Mouse (Mus musculus) forebrain, embryonic 15.5 days (tissue): ENCODE data around the gene Ghrh. TPM values are rescaled to one million over a fixed set of nuclear protein-coding genes. Genes with fewer than 3 reads are reported as not detected.
"Not testable (repeated sequence)": the region's sequence is repeated elsewhere in the genome, so short reads cannot be mapped to it uniquely, and the experiment has no call there.

Source experiments
- ATAC-seq: fragments of 200-750 bp; cut with Nextera tagmentation; replicated peaks from 2 replicates; pipeline ENCODE4 v1.8.0; 2017; ENCODE audit warnings: mild to moderate bottlenecking, moderate TSS enrichment, moderate library complexity
- H3K27ac ChIP-seq: fragments of 300-500 bp; sonication (generic); replicated peaks from 2 replicates; pipeline ENCODE4 v1.5.1; 2015; ENCODE audit warnings: mild to moderate bottlenecking, inconsistent platforms
- H3K27me3 ChIP-seq: fragments of 300-500 bp; sonication (generic); 2 replicates; pipeline ENCODE4 v1.6.1; 2015; ENCODE audit warnings: inconsistent platforms
- H3K36me3 ChIP-seq: fragments of 300-500 bp; sonication (generic); 2 replicates; pipeline ENCODE4 v1.6.1; 2015; ENCODE audit warnings: mild to moderate bottlenecking, inconsistent platforms
- H3K4me1 ChIP-seq: fragments of 300-500 bp; sonication (generic); 2 replicates; pipeline ENCODE4 v1.6.1; 2015; ENCODE audit warnings: inconsistent platforms
- H3K4me2 ChIP-seq: fragments of 300-500 bp; sonication (generic); replicated peaks from 2 replicates; pipeline ENCODE4 v1.6.1; 2015; ENCODE audit warnings: mild to moderate bottlenecking, inconsistent platforms
- H3K4me3 ChIP-seq: fragments of 300-500 bp; sonication (generic); 2 replicates; pipeline ENCODE4 v1.5.1; 2015; ENCODE audit warnings: mild to moderate bottlenecking, inconsistent platforms
- H3K9ac ChIP-seq: fragments of 300-500 bp; sonication (generic); replicated peaks from 2 replicates; pipeline ENCODE4 v1.6.1; 2015; ENCODE audit warnings: mild to moderate bottlenecking, inconsistent platforms
- H3K9me3 ChIP-seq: fragments of 300-500 bp; sonication (generic); 2 replicates; pipeline ENCODE4 v1.6.1; 2016; ENCODE audit warnings: inconsistent platforms
- WGBS: fragments of 180-500 bp; shearing (Covaris S2); methylation state at CpG from one replicate; pipeline ENCODE4 v1.1.7; 2015; ENCODE audit warnings: mixed read lengths; 5-methylcytosine and 5-hydroxymethylcytosine counted together
- polyA plus RNA-seq: library from polyadenylated mRNA; unstranded; fragments of >200 nt; fragmentation: Nextera tagmentation; extraction: Ambion mirVana; gene quantifications from 2 replicates; pipeline ENCODE4 v1.2.1, GENCODE M21; 2015

Gene Ghrh
- polyA plus RNA-seq, result 1.5 and 2.0 TPM in 2 replicates

GRCm38 (mm10) chr2:157347361-157348159 lies at the start of gene Ghrh:
Gene Ghrh (minus strand): TSS chr2:157347506.
- Histone ChIP-seq H3K9ac (peak within 1 kb of the TSS; percentile 47), H3K4me3 (no peak within 1 kb of the TSS), H3K27me3 (no peaks in the 10 kb centered on the region), H3K4me2 (peak within 1 kb of the TSS; percentile 15; the same call in 1 of the 2 replicates), H3K4me1 (peaks cover 42% of the 10 kb centered on the region), H3K9me3 (no peaks in the 10 kb centered on the region), H3K27ac (peak within 1 kb of the TSS; percentile 96), H3K36me3 (no peaks in the 10 kb centered on the region)
- ATAC-seq, result peak; percentile 55
- 15% methylated on average over 26 of the region's 26 CpGs for whole genome bisulfite sequencing

DNA sequence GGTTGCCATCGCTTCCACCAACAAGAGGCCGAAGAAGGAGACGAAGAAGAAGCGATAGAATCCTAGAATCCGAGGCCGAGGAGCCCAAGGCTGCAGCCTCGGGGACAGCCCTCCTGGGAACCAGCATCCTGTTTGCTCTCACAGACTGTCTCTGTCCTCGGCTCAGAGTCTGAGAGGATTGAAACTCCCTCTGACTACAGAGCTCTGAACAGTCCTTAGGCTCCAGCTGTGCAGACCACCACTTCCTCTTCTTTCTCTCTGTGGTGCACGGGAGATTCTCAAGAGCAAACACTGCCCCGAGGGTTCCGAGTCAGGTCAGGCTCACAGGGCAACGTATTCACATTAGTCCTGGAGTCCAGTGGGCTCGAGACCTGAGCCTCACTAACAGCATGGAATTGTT lies 48.7 kb upstream of the Ghrh start:
- Histone ChIP-seq H3K27me3 (no peaks in the 10 kb centered on the region), H3K4me2 (no peak overlapping the region), H3K9me3 (no peaks in the 10 kb centered on the region), H3K4me1 (no peaks in the 10 kb centered on the region), H3K4me3 (no peak overlapping the region), H3K36me3 (peaks cover 27% of the 10 kb centered on the region), H3K9ac (no peak overlapping the region), H3K27ac (peak overlapping the region; percentile 43)
- no peak for ATAC-seq
- 63% methylated on average over 13 of the region's 13 CpGs for WGBS

DNA sequence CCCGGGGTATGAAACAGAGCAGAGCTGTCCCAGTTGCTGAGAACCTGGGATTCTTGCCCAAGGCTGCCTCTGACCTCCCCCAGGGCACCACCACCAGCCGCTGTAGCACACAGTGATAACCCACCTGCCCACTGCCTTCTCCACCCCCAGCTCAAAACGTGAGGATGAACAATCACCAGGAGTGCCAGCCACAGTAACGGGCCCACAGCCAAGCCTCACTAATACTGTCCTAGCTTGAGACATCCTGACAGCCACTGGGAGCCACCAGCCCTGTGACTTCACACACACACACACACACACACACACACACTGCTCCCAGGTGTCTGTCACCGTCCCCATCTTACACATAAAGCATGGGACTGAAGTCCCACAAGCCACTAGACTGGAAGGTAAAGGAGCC lies 48.1 kb upstream of the Ghrh start:
- ATAC-seq, result no peak
- Histone ChIP-seq H3K27me3 (no peaks in the 10 kb centered on the region), H3K36me3 (peaks cover 27% of the 10 kb centered on the region), H3K4me3 (no peak overlapping the region), H3K9me3 (no peaks in the 10 kb centered on the region), H3K9ac (no peak overlapping the region), H3K27ac (peak overlapping the region; percentile 43; the same call in 1 of the 2 replicates), H3K4me2 (no peak overlapping the region), H3K4me1 (no peaks in the 10 kb centered on the region)
- 74% methylated on average over 5 of the region's 5 CpGs for WGBS

- H3K4me2 ChIP-seq, result no peak overlapping the region
- H3K9me3 ChIP-seq, result no peaks in the 10 kb centered on the region
- 83% methylated on average over 6 of the region's 6 CpGs for WGBS
- no peak overlapping the region for H3K4me3 ChIP-seq
- H3K4me1 ChIP-seq, result no peaks in the 10 kb centered on the region
- no peaks in the 10 kb centered on the region for H3K27me3 ChIP-seq
- ATAC-seq, result no peak
- no peak overlapping the region for H3K9ac ChIP-seq
- peaks cover 27% of the 10 kb centered on the region for H3K36me3 ChIP-seq
- 0 out of 2 replicates have a peak overlapping the region, but pooled peaks have one; percentile 43 for H3K27ac ChIP-seq
Measured at GRCm38 (mm10) chr2:157394868-157395267, 47.6 kb upstream of the Ghrh start.

DNA sequence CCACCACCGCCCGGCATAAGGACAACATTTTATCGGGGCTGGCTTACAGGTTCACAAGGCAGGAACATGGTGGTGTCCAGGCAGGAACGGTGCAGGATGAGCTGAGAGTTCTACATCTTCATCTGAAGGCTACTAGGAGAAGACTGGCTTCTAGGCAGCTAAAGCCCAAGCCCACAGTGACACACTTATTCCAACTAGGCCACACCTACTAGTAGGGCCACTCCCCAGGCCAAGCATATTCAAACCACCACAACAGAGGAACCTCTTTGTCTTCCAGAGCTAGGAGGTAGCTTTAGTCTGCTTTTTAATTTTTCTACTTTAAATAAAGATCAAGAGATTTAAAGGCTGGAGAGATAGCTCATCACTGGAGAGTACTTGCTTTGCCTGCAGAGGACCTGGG lies 46.2 kb upstream of the Ghrh start:
- H3K27me3 ChIP-seq, result no peaks in the 10 kb centered on the region
- no peak for ATAC-seq
- no peaks in the 10 kb centered on the region for H3K9me3 ChIP-seq
- H3K4me2 ChIP-seq, result no peak overlapping the region
- H3K36me3 ChIP-seq, result peaks cover 25% of the 10 kb centered on the region
- no peak overlapping the region for H3K4me3 ChIP-seq
- 99% methylated on average over 4 of the region's 4 CpGs for WGBS
- H3K27ac ChIP-seq, result no peak overlapping the region
- H3K9ac ChIP-seq, result no peak overlapping the region
- H3K4me1 ChIP-seq, result no peaks in the 10 kb centered on the region

GRCm38 (mm10) chr2:157392331-157392730 lies 45.0 kb upstream of the Ghrh start:
- H3K4me3 ChIP-seq, result no peak overlapping the region
- H3K4me2 ChIP-seq, result no peak overlapping the region
- H3K9me3 ChIP-seq, result no peaks in the 10 kb centered on the region
- WGBS, result 97% methylated on average over 2 of the region's 2 CpGs
- H3K27ac ChIP-seq, result no peak overlapping the region
- no peak for ATAC-seq
- no peaks in the 10 kb centered on the region for H3K4me1 ChIP-seq
- H3K27me3 ChIP-seq, result no peaks in the 10 kb centered on the region
- H3K36me3 ChIP-seq, result peaks cover 16% of the 10 kb centered on the region
- no peak overlapping the region for H3K9ac ChIP-seq

- Histone ChIP-seq H3K9me3 (no peaks in the 10 kb centered on the region), H3K27ac (no peak overlapping the region), H3K4me1 (no peaks in the 10 kb centered on the region), H3K9ac (no peak overlapping the region), H3K4me2 (no peak overlapping the region), H3K4me3 (no peak overlapping the region), H3K36me3 (peaks cover 3% of the 10 kb centered on the region; the same call in 1 of the 2 replicates), H3K27me3 (no peaks in the 10 kb centered on the region)
- WGBS, result 85% methylated on average over 7 of the region's 7 CpGs
- no peak for ATAC-seq
Measured at GRCm38 (mm10) chr2:157389591-157389921, 42.2 kb upstream of the Ghrh start.

- H3K27me3 ChIP-seq, H3K36me3 ChIP-seq, H3K27ac ChIP-seq, H3K4me1 ChIP-seq, H3K4me2 ChIP-seq, ATAC-seq, H3K9me3 ChIP-seq, H3K4me3 ChIP-seq, H3K9ac ChIP-seq: not testable (repeated sequence)
- 91% methylated on average over 14 of the region's 14 CpGs for WGBS
Measured at GRCm38 (mm10) chr2:157388901-157389590, 41.7 kb upstream of the Ghrh start.

DNA sequence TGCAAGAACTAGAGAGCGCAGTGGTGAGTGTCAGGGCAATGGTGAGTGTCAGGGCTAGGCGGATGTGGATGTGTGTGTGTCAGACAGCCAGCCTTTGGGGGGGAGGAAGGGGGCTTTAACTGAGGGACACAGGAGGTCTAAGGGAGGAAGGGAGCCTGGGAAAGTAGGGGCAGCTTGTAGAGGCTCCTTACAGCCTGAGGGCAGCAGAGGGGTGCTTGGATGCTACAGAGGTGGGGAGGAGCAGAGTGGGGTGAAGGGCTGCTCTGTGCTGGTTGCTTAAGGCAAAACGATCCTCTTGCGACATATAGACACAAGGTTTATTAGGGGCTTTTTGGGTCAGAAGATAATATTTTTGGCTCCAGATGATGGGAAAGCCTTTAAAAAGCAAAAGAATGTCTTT lies 37.5 kb upstream of the Ghrh start:
- H3K36me3 ChIP-seq, result peaks cover 15% of the 10 kb centered on the region; the same call in 1 of the 2 replicates
- H3K27ac ChIP-seq, result no peak overlapping the region
- no peak for ATAC-seq
- H3K9ac ChIP-seq, result no peak overlapping the region
- 62% methylated on average over 4 of the region's 4 CpGs for WGBS
- no peaks in the 10 kb centered on the region for H3K4me1 ChIP-seq
- no peaks in the 10 kb centered on the region for H3K9me3 ChIP-seq
- no peak overlapping the region for H3K4me2 ChIP-seq
- no peak overlapping the region for H3K4me3 ChIP-seq
- no peaks in the 10 kb centered on the region for H3K27me3 ChIP-seq

GRCm38 (mm10) chr2:157376995-157377394 lies 29.7 kb upstream of the Ghrh start:
- peaks cover 19% of the 10 kb centered on the region for H3K4me1 ChIP-seq
- H3K9ac ChIP-seq, result no peak overlapping the region
- no peaks in the 10 kb centered on the region for H3K9me3 ChIP-seq
- WGBS, result 41% methylated on average over 3 of the region's 3 CpGs
- H3K36me3 ChIP-seq, result peaks cover 9% of the 10 kb centered on the region; the same call in 1 of the 2 replicates
- no peak for ATAC-seq
- H3K4me2 ChIP-seq, result no peak overlapping the region
- no peak overlapping the region for H3K27ac ChIP-seq
- no peak overlapping the region for H3K4me3 ChIP-seq
- H3K27me3 ChIP-seq, result no peaks in the 10 kb centered on the region

- Histone ChIP-seq H3K36me3 (peaks cover 9% of the 10 kb centered on the region; the same call in 1 of the 2 replicates), H3K4me1 (peaks cover 19% of the 10 kb centered on the region), H3K27me3 (no peaks in the 10 kb centered on the region), H3K9me3 (no peaks in the 10 kb centered on the region), H3K9ac (no peak overlapping the region), H3K27ac (peak overlapping the region; percentile 44; the same call in 1 of the 2 replicates), H3K4me2 (peak overlapping the region; percentile 5; the same call in 1 of the 2 replicates), H3K4me3 (no peak overlapping the region)
- no peak for ATAC-seq
- 8% methylated on average over 13 of the region's 14 CpGs for WGBS
Measured at GRCm38 (mm10) chr2:157375794-157376757, 28.8 kb upstream of the Ghrh start.
